Mouse (Mus musculus) thymus, postnatal 4 days (tissue): Measurements from ENCODE around the gene Rab6a.

Experiments used
- DNase-seq: peaks from one replicate; pipeline ENCODE4 v3.0.0; 2021

Rab6a gene

DNA sequence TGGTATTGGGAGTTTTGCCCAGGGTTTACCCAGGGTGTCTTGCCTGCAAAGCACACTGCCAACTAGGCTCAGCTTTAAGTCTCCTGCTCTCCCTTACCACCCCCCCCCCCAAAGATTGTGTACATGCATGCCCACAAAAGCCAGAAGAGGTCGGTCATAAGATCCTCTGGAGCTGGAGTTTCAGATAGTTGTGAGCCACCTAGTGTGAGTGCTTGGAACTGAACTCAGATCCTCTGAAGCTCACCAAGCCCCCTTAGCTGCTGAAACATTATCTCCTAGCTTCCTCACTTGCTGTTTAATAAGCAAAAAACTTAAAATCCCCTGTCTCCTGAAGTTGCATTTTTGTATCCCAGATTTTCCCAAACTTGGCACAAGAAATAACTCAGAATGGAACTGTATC, 30.4 kb downstream of the Rab6a start:
- DNase-seq, result peak; percentile 59

DNA sequence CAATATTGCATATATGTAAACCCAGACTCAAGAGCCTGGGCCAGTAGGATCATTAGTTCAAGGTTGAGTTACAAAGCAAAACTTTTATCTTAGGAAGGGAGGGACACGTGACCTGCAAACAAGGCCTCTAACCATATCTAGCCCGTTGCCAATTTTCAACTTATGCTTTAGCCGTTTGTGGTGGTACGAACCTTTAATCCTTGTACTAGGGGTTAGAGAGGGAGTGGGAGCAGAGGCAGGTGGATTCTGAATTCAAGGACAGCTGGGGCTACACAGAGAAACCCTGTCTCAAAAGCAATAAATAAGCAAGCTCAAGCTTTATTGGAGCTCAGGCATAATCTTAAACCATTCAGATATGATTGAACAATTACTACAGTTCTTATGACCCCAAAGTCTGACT, 35.2 kb downstream of the Rab6a start:
- no peak for DNase-seq

DNA sequence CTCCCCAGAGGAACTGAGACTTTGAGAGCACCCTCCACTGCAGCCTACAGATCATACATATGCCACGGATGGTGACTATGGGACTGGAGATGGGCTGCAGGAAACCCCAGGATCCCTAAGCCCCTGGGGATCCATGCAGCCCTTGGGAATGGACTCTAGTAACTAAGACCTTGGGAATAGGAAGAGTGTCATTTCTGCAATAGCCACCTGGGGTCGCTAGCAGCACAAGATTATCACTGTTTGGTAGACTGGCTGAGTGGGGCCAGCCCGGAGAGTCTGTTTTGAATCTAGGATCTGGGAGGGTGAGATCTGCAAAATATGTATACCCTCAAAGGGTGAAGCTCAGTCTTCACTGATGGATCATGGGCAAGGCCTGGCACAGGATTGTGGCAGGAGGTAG, 37.9 kb downstream of the Rab6a start:
- DNase-seq, result peak; percentile 67

DNA sequence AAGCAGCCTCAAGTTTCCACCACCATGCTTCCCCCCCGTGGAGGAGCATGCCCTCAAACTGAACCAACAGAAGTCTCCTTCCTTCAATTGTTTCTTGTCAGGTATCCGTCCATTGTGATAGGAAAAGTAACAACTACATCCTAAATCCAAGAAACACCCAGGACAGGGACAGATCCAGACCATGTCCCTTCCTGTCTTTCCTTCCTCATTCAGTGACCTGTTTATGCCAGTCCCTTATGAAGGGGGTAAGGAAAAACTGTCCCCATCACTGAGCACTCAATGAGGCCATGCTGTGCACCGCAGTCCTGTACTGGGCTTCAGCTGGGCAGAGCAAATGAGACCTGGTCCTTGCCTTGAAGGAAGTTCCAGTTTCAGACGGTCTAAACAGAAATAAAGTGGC, 41.9 kb downstream of the Rab6a start:
- DNase-seq, result no peak

DNA sequence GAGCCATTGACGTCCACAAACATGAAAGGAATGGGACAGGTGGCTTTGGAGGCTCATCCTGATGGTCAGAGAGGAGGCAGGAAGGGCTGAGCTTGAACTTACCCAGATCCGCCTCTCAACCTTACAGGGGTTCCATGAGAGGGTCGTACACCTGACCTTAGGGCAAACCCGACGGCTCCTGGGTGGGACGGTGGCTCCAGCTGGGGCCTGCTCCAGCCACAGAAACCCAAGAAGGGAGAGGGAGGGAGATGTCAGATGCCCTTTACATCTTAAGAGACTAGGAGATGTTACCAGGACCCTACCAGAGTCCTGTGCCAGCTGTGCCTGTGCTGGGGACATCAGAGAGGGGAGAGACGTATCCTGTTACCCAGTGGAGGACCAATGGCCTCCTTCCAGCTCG, 42.6 kb downstream of the Rab6a start:
- no peak for DNase-seq

DNA sequence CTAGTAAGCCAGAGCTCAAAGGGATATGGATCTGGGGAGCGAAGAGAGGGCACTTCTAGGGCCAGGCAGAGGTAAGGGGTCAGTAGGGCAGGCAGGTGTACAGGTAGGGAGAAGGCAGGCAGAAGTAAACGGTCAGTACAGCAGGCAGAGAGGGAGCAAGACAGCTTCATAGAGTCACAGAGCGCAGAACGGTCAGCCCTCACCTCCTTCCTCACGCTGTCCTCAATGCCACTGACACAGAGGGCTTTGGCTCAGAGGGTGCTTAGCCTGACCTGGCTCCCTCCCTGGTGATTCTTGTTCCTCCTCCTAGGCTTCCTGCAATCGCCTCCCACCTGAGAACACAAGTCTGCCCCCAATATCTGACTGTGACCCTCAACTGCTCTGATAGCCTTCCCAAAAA, 43.2 kb downstream of the Rab6a start:
- no peak for DNase-seq

DNA sequence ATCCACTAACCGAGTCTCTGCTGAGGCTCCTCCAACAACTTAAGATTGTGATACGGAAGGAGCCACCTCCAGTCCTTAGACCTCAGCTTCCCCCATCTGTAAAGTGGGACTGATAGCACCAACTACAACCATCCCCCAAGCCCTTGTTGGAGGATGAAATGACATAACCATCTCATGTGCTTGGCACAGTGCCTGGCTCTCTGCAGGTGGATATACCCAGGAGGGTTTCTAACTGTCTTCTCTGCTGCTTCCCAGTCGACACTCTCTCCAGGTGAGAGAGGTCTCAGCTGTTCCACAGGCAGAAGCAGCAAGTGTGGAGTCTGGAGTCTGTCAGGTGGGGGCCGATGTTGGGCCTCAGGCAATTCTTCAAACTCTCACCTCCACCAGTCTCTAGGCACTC, 43.8 kb downstream of the Rab6a start:
- no peak for DNase-seq

DNA sequence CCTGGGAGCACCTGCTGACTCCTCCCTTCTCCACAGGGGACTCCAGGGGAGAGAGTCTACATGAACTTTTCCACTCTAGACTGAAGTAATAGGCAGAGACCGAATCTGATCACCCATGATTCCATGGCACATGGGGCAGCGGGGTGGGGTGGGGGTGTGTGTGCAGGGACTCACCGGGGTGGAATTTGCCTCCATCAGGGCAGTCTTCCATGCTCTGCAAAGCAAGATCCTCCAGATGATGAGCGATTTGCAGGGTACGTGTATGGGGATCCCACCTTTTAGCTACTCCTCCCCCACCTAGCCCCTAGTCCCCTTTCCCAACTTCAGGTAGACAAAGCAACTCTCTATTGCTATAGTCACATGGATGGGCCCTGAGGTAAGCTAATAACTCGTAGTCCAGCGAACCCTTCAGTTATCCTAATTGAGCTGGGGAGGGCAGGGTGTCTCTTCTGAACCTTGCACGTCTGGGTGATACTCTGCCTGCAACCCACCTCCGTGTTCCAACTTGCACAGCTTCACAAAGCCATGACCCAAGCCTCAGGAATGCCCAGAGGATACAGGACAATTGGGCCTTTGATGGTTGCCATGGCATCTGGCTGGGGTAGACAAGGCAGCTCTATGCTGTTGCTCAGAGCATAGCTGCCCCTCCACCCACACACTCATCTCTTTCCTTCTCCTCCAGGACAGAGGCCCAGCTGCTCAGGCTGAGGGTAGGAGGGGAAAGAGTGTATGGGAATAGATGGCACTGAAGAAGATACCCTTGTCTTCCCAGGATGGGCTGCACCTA, 46.5 kb downstream of the Rab6a start:
- no peak for DNase-seq

DNA sequence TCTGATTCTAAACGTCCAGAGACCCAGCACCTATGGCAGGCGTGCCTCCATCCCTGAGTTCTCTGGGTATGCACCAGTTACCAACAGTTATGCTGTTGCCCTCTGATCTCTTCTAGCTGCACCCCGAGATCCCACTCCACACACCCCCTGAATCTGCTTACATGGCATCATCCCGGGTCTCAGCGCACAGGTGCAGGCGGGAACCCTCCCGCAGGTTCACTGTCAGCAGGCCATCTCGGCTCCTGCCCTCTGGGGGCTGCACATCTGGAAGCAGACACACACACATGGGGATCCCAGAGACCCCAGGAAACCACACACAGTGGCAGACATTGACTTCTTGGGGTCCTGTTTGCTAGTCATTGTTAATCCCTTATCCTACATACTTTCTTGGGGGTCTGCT, 47.2 kb downstream of the Rab6a start:
- no peak for DNase-seq

DNA sequence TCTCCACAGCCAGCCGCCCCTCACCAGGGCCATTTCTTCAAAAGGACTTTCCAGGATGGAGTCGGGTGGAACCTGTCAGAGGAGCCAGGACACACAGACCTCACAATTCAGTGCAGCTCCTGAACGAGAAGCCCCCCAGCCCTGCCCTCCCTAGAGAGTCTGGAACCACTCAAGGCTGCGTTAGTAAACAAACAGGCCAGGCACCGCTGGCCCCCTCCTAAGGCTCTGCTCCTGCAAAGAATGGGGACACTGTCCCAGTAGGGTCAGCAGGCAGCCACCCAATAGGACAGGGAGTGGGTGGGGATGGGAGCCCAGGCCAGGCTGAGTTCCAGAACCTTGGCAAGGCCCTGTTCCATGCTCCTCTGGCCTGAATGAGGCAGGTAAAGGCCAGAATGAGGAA, 49.5 kb downstream of the Rab6a start:
- DNase-seq, result no peak

DNA sequence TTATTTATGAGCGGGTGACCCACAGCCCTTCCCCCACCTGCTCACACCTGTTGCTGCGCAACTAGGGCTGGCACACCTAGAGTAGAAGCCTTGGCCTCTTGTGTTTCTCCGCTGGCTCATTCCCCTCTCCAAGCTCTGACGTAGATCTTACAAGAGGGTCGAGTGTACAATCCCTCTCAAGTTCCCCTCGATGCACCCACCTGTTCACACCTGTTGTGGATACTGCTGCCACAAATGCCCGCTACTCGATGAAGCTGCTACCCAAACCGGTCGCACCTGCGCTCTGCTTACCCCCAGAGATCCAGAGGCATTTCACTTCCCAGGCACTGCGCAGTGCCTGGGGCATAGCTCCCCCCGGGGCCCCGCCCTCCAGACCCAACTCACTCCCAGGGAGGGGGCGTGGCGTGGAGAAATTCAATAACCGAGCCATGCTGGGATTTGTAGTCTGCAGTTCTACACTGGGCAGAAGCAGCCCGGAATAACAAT, 50.9 kb downstream of the Rab6a start:
- no peak for DNase-seq

DNA sequence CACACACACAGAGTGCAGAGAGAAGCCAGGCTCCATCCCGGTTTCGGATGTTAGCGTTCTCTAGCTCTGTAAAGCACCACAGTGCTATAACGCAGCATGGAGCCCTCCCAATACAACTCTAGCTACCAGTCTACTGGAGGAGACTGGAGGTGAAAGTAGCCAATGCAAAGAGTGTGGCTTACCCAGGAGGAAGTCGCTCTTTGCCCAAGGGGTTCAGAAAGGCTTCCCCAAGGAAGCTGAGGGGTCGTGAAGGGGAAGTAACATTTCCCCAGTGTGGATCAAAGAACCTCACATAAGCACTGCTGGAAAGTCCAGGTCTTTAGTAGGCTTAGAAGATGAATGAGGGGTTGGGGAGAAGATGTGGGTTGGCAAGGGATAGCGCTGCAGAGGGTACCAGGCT, 54.1 kb downstream of the Rab6a start:
- DNase-seq, result no peak

DNA sequence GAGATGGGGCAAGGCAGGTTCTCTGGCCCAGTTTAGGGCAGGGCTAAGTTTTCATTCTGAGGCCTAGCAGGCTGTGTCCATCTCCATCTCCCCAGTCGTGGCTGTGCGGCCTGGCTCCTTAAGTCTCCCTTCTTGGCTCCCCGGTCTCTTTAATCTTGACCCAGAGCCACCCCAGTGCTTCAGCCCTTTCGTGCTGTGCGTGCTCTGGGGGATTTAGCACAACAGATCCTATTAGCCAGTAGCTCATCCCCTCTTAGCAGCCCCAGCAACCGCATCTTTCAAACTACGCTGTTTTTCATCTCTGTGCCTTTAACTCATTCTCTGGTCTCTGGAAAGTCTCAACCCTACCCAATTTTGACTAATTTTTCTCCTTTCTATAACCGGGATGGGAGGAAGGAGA, 55.0 kb downstream of the Rab6a start, which contains the start of gene Plekhb1:
TSS of gene Plekhb1 (minus strand) at position 184 of the 400 bp plus-strand sequence.
- no peak for DNase-seq

DNA sequence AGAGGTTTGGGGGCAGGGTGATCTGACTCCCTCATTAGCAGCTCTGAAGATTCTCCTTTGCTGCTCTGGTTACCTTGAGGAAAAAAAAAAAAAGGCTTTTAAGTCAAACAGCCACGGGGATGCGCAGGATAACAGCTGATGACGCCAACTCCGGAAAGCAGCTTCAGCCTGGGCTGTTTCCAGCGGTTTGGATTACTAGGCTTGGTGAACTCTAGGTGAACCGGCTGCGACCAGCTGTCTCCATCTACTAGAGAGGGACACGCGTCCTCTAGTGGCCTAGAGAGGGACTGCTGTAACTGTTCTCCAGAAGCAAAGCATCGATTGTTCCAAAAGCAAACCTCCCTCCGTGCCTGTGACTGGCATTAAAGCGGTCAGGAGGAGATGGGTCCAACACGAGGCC, 56.0 kb downstream of the Rab6a start:
- DNase-seq, result peak; percentile 90

DNA sequence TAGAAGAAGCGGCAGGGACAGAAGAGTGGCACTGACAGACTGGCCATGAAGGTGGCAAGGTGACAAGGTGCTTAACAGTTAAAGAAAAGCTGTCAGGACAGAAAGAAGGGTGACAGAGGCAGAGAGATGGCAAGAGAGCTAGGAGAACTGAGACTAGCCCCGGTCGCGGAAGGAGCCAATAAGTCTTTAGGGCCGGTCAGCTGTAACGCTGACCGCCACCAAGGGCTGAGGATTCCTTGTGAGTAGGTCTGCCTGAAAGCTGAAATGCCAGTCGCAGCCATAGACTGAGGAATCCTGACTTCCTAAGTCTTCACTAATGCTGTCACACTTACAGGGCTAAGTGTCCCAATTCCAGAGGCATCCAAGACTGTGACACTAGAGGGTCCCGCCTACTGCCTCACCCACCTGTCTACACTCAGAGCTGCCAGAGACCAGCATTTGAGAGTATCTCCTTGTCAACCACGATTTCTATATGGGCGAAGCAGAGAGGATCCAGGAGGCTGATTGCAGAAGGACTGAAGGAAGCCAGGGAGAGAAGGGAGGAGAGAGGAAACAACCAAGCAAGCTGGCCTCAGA, 56.6 kb downstream of the Rab6a start:
- DNase-seq, result no peak

DNA sequence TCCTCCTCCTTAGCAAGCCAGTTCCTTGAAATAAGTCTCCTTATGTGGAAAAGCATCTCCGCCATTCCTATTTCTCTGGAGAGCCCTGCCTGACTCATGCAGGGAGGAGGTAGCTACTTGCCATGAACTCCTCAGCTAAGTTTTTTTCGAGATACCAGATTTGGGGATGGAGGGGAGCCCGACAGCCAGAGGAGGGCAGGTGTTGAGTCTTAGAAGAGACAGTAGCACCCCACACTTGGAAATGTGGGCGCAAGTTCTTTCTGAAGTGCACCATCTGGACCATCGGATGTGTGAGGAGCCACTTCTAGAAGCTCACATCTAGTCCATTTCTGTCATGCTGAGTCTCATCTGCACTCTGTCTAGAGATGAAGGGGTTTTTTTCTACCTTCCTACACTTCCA, 63.4 kb downstream of the Rab6a start:
- no peak for DNase-seq

DNA sequence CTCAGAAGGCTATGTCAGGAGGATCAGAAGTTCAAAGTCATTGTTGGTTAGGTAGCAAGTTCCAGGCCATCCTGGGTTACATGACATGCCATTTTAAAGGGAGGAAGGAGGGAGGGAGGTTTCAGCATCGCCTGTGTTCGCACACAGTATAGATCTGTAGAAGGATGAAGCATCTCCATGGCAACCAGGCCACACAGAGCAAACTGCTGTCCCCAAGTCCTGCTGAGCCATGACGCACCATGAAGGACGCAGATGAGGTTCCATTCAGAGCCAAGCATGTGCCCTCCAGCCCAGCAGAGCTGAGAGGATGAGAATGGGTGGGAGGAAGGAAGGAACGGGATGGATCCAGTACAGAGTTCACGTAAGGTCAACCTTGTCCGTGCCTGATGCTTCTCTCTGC, 66.2 kb downstream of the Rab6a start:
- no peak for DNase-seq

DNA sequence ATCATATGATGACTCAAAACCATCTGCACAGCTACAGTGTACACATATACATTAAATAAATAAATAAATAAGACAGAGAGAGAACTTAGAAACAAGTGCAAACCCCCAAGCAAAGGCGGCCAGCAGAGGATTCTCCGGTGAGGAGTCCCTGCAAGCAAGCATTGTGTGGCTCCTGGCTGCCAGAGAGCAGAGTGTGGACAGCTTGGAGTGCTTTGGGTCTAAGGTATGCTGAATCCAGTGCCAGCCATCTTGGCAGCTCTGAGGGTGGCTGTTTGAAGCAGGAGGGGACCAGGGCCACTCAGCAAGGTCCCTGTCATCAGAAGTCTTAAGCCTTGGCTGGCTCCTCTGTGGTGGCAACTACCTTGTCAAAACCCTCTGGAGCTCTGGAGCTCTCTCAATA, 67.7 kb downstream of the Rab6a start:
- no peak for DNase-seq

DNA sequence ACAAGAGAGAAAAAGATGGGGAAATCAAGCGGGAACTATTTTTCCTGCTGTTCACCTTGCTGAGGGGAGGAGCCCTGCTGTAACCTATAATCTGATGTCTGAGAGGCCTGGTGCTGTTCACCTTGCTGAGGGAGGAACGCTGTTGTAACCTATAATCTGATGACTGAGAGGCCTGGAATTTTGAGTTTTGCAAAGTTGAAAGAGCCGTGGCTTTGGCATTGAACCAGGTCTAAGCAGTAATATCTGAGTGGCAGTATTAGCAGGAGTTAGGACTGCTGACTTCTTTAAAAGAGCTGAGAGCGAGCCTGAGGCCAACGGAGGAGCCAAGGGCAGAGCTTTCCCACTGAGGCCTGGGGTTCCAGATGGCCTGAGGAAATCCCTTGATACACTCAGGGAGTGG, 70.8 kb downstream of the Rab6a start:
- DNase-seq, result no peak

DNA sequence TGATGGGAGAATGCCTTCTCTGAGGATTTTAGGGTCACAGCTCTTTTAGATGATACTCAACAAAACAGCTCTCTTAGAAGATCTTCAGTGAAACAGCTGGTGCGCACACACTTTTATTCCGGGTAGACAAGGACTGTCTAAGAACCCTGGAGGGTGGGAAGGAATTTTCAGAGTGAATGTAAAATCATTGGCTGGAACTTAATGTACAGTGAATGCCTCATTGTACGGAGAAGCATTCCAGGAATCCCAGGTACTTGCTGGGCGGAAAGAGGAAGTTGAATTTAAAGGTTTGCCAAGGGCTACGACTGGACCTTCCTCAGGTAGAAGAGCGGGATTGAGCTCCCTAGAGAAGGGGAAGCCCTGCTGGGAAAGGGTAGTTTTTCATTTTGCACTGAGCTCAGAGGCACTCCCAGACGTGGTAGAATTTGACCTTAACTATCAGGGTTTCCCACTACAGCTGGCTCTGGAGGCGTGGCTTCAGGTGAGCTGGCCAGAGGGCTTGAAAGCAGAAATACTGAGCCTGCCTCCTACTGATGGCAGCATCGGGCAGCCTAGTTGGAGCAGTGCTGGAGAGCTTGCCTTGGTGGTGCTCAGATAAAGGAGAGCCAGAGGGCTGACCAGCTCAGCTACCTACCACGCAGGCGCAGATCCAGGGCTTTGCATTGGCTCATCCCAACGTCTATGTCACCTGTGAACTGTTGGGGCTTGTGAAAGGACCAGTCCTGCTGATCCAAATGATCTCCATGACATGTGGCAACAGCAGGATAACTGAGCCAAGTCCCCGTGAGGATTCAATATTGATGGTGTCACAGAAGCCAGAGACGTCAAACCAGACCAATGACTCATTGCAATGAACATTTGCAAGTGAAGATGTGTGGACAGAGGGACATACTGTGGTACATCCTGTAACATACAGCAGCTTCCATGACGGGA, 72.0 kb downstream of the Rab6a start:
- DNase-seq, result no peak

DNA sequence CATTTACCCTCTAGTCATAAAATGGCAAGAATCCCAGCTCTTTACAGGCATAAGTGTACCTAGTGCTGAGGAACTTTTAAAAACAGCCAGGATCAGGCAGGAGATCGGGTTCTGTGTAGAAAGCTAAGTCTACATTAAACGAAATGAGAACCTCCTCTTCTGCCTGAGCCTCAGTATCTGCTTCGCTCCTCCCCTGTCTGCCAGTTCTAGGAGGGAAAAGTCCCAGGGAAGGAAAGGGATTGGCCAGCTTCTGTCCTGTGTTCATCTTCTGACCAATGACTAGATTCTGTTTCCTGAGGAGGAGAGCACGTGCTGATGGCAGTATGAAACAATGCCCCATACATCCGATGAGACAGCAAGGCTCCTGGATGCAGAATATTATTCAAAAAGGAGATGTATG, 73.9 kb downstream of the Rab6a start:
- DNase-seq, result no peak

DNA sequence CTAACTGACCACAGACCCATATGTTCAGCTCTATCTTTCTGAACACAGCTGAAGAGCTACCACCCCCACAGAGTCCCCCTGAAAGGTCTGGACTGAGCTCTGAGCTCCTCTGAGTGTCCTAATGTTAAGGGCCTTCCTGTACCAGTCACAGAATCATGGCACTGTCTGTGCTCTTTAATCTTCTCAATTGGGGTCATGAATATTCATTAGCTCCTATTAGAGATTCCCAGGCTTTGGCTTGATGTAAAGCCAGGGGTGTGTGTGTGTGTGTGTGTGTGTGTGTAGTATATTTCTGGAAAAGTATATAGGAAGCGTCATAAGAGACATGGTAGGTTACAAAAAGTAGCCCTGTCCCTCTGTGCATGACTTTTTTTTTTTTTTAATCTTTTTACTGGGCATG, 76.0 kb downstream of the Rab6a start:
- DNase-seq, result no peak

DNA sequence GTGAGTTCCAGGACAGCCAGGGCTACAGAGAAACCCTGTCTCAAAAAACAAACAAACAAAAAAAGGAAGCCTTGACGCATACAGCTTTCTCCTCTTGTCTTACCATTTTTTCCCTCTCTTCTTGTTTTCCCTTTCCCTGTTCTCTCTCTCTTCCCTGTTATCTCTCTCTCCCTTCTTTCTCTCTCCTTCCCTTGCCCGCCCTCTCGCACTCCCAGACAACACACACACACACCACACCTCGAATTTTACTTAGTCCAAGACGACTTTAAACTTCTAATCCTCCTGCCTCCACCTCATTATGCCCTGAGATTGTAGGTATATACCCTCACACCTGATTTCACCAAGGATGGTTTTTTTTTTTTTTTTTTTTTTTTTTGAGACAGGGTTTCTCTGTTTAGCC, 76.9 kb downstream of the Rab6a start:
- no peak for DNase-seq

DNA sequence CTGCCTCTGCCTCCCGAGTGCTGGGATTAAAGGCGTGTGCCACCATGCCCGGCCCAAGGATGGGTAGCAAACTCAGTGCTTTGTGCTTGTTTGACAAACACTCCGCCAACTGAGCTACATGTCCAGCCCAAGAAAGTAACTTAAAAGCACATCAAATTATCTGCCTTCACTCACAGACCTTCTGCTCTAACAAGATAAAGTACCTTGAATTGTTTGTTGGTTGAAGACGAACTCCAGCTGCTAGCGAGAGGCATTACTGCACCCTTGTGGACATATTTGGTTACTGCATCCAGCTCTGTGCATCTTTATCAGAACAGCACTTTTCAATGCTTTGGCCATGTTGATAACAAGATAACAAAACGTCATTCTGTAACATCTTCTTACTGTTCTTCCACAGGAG, 77.3 kb downstream of the Rab6a start:
- peak; percentile 77 for DNase-seq
